Mouse (Mus musculus) G1E (cell line): ENCODE results near the gene Csnk2a2.

Experiments
- CTCF ChIP-seq: IDR thresholded peaks from 2 replicates; pipeline ENCODE4 v1.5.1; 2012; ENCODE audit warnings: low read depth, low read length, inconsistent platforms, mixed read lengths
- GATA1 ChIP-seq: IDR thresholded peaks from 2 replicates; pipeline ENCODE4 v1.6.1; 2012; ENCODE audit warnings: borderline replicate concordance, low read length, inconsistent platforms, mixed read lengths
- POLR2AphosphoS5 ChIP-seq: IDR thresholded peaks from 2 replicates; pipeline ENCODE4 v1.6.1; 2012; ENCODE audit warnings: low read depth, low read length, inconsistent platforms; ENCODE audit not compliant: insufficient replicate concordance
- TAL1 ChIP-seq: conservative IDR thresholded peaks from 2 replicates; pipeline ENCODE4 v1.6.1; 2012; ENCODE audit warnings: low read depth, low read length, inconsistent platforms, mixed read lengths

GRCm38 (mm10) chr8:95500436-95500835 is 10.6 kb upstream of the Csnk2a2 start:
- TF ChIP-seq CTCF (no peak), GATA1 (no peak), TAL1 (no peak), POLR2AphosphoS5 (no peak)
